ENCODE assay signal across 18 mouse cellular contexts in genomic region chrX:51631376-51631775, GRCm38 (mm10). TPM values are rescaled to one million over a fixed set of nuclear protein-coding genes. Genes with fewer than 3 reads are reported as not detected.
"Had no signal": no experiment of that assay in that cellular context is flagged by ENCODE, and none has a peak within 500 bp of the region (broad histone marks: within the 10 kb centered on the region; RNA-seq: fewer than 3 reads in every experiment).

No protein-coding gene starts in this region.

- H3K4me1 ChIP-seq: kidney, embryonic 15.5 days; liver, embryonic 13.5 days; midbrain, embryonic 10.5 days; midbrain, embryonic 15.5 days; neural tube, embryonic 12.5 days; stomach, embryonic 15.5 days had no signal

- H3K4me3 ChIP-seq: kidney, embryonic 15.5 days; layer of hippocampus, adult 2 months; liver, embryonic 13.5 days; midbrain, embryonic 10.5 days; midbrain, embryonic 15.5 days; neural tube, embryonic 12.5 days; stomach, embryonic 15.5 days had no signal

- H3K9me3 ChIP-seq: kidney, embryonic 15.5 days; liver, embryonic 13.5 days; midbrain, embryonic 10.5 days; midbrain, embryonic 15.5 days; neural tube, embryonic 12.5 days; stomach, embryonic 15.5 days had no signal

- H3K36me3 ChIP-seq: kidney, embryonic 15.5 days; liver, embryonic 13.5 days; midbrain, embryonic 10.5 days; midbrain, embryonic 15.5 days; neural tube, embryonic 12.5 days; stomach, embryonic 15.5 days had no signal

- H3K4me2 ChIP-seq: kidney, embryonic 15.5 days; liver, embryonic 13.5 days; midbrain, embryonic 15.5 days; neural tube, embryonic 12.5 days; stomach, embryonic 15.5 days had no signal

- DNase-seq: kidney, adult 2 months; kidney, postnatal 25 days; liver; liver, embryonic 13.5 days; liver, postnatal 0 days; lung, postnatal 36 days; thymus, adult 2 months; thymus, postnatal 25 days had no signal

- H3K27ac ChIP-seq: kidney, embryonic 15.5 days; layer of hippocampus, adult 2 months; liver, embryonic 13.5 days; midbrain, embryonic 10.5 days; midbrain, embryonic 15.5 days; neural tube, embryonic 12.5 days; stomach, embryonic 15.5 days had no signal

- H3K27me3 ChIP-seq: liver, embryonic 13.5 days; midbrain, embryonic 15.5 days; neural tube, embryonic 12.5 days; stomach, embryonic 15.5 days had no signal

- H3K9ac ChIP-seq: kidney, embryonic 15.5 days; liver, embryonic 13.5 days; liver, postnatal 0 days; midbrain, embryonic 15.5 days; neural tube, embryonic 12.5 days; stomach, embryonic 15.5 days had no signal

- ATAC-seq: liver, postnatal 0 days; lung, postnatal 0 days; midbrain, embryonic 15.5 days had no signal

RNA-seq across cellular contexts. Expression of gene Hs6st2, which starts 50.3 kb away (rescaled TPM):
- total RNA-seq: megakaryocyte progenitor cell, adult 5-6 weeks; monocyte, adult 5-6 weeks; neutrophil, adult 5-6 weeks had no signal
